Comparison of ENCODE assay signal across 18 mouse cellular contexts in genomic region chr10:94505248-94505772, GRCm38 (mm10).
DNase-seq lines count a peak whose midpoint lies in the region; ATAC-seq and TF ChIP-seq lines count a peak whose summit lies in the region.
"Had no signal": no experiment of that assay in that cellular context is flagged by ENCODE, and none has a peak within 500 bp of the region (broad histone marks: within the 10 kb centered on the region; RNA-seq: fewer than 3 reads in every experiment).

No protein-coding gene starts in this region.

- no peak overlapping the region for H3K4me2 ChIP-seq in kidney, postnatal 0 days (ENCODE audit: low read length)
- H3K4me2 ChIP-seq in kidney, embryonic 15.5 days: no peak overlapping the region
- H3K4me2 ChIP-seq: forebrain, embryonic 15.5 days; liver, embryonic 15.5 days; midbrain, embryonic 12.5 days had no signal

- H3K9me3 ChIP-seq in kidney, postnatal 0 days (replicated peaks; ENCODE audit: low read length): no peaks in the 10 kb centered on the region
- H3K9me3 ChIP-seq in kidney, embryonic 15.5 days (replicated peaks): no peaks in the 10 kb centered on the region
- H3K9me3 ChIP-seq: forebrain, embryonic 15.5 days; liver, embryonic 15.5 days; midbrain, embryonic 12.5 days had no signal

- H3K4me3 ChIP-seq in kidney, postnatal 0 days (replicated peaks; ENCODE audit: low read depth, low read length): no peak overlapping the region
- no peak overlapping the region for H3K4me3 ChIP-seq in kidney, embryonic 15.5 days (replicated peaks)
- H3K4me3 ChIP-seq: erythroblast, embryonic 14.5 days; forebrain, embryonic 15.5 days; liver, embryonic 15.5 days; midbrain, embryonic 12.5 days had no signal

- peak; percentile 94 for DNase-seq in heart, adult 11 months
- DNase-seq in heart, postnatal 4 days: no peak
- peak; percentile 34 for DNase-seq in kidney, postnatal 0 days (ENCODE audit: low spot score)
- peak; percentile 82 for DNase-seq in adipocyte (ENCODE audit: low spot score)
- no peak for DNase-seq in urinary bladder, postnatal 36 days (ENCODE audit: low spot score in 2 of 2)
- no peak for DNase-seq in T-cell, adult 2 months (ENCODE audit: low spot score)
- DNase-seq: B cell, adult 2 months; cerebellum, adult 11-12 months; cerebellum, postnatal 25 days; kidney, postnatal 25 days; layer of hippocampus, adult 9-11 months; thymus, postnatal 14 days had no signal

- no peaks in the 10 kb centered on the region for H3K27me3 ChIP-seq in kidney, postnatal 0 days (ENCODE audit: insufficient read depth, low read length)
- H3K27me3 ChIP-seq in kidney, embryonic 15.5 days: no peaks in the 10 kb centered on the region
- H3K27me3 ChIP-seq: forebrain, embryonic 15.5 days; midbrain, embryonic 12.5 days had no signal

- H3K36me3 ChIP-seq in kidney, postnatal 0 days (ENCODE audit: insufficient read depth, low read length): no peaks in the 10 kb centered on the region
- no peaks in the 10 kb centered on the region for H3K36me3 ChIP-seq in kidney, embryonic 15.5 days
- H3K36me3 ChIP-seq: forebrain, embryonic 15.5 days; liver, embryonic 15.5 days; midbrain, embryonic 12.5 days had no signal

- H3K9ac ChIP-seq in kidney, postnatal 0 days (ENCODE audit: low read depth, low read length): no peak overlapping the region
- no peak overlapping the region for H3K9ac ChIP-seq in kidney, embryonic 15.5 days
- H3K9ac ChIP-seq: forebrain, embryonic 15.5 days; liver, embryonic 15.5 days; midbrain, embryonic 12.5 days had no signal

- no peak overlapping the region for H3K27ac ChIP-seq in kidney, postnatal 0 days
- H3K27ac ChIP-seq in kidney, embryonic 15.5 days: no peak overlapping the region
- H3K27ac ChIP-seq: forebrain, embryonic 15.5 days; liver, embryonic 15.5 days; midbrain, embryonic 12.5 days had no signal

- H3K4me1 ChIP-seq in kidney, postnatal 0 days (replicated peaks; ENCODE audit: insufficient read depth, low read length): no peaks in the 10 kb centered on the region
- 0 out of 2 replicates have a peak, but pooled peaks cover 2% of the 10 kb centered on the region for H3K4me1 ChIP-seq in kidney, embryonic 15.5 days
- H3K4me1 ChIP-seq: liver, embryonic 15.5 days had no signal

- TF ChIP-seq CTCF in kidney, postnatal 0 days (IDR thresholded peaks at IDR 0.05; ENCODE audit: low read depth): no peak

- 51% methylated on average over 16 of the region's 16 CpGs for WGBS in kidney, postnatal 0 days
- 57% methylated on average over 16 of the region's 16 CpGs for WGBS in kidney, embryonic 15.5 days

- ATAC-seq in kidney, postnatal 0 days (replicated peaks; ENCODE audit: low FRiP score, low read depth): no peak
- ATAC-seq in kidney, embryonic 15.5 days (replicated peaks; ENCODE audit: low FRiP score): no peak
- ATAC-seq in common myeloid progenitor, adult 5-6 weeks (replicated peaks; ENCODE audit: low read depth, poor library complexity, severe bottlenecking): peak; percentile 60
- ATAC-seq: forebrain, embryonic 15.5 days had no signal

Comparison
In these comparisons a context has a peak if more than half of its experiments do, and no peak if none do; other contexts are left out.
1. DNase-seq: peak in heart, adult 11 months (single experiment), kidney, postnatal 0 days (single experiment) and adipocyte (single experiment); none in heart, postnatal 4 days (single experiment), urinary bladder, postnatal 36 days (0 of 2) and T-cell, adult 2 months (single experiment).